Mouse (Mus musculus) forebrain, postnatal 0 days (tissue): Measurements from ENCODE around the gene Mocs3. TPM values are rescaled to one million over a fixed set of nuclear protein-coding genes. Genes with fewer than 3 reads are reported as not detected.

ENCODE experiments used
- ATAC-seq: fragments of 200-750 bp; cut with Nextera tagmentation; 2 replicates; pipeline ENCODE4 v1.8.0; 2017; ENCODE audit warnings: mild to moderate bottlenecking, moderate library complexity
- DNase-seq: peaks from one replicate; pipeline ENCODE4 v3.0.0-alpha.2; 2015
- H3K27ac ChIP-seq: fragments of 300-500 bp; sonication (generic); 2 replicates; pipeline ENCODE4 v1.5.1; 2014; ENCODE audit warnings: low read depth, mild to moderate bottlenecking, antibody characterized with exemption, low read length, moderate library complexity, mixed read lengths
- H3K27me3 ChIP-seq: fragments of 300-500 bp; sonication (generic); 2 replicates; pipeline ENCODE4 v1.6.1; 2014; ENCODE audit warnings: mild to moderate bottlenecking, low read length, mixed read lengths; ENCODE audit not compliant: insufficient read depth
- H3K36me3 ChIP-seq: fragments of 300-500 bp; sonication (generic); 2 replicates; pipeline ENCODE4 v1.6.1; 2014; ENCODE audit warnings: mild to moderate bottlenecking, moderate library complexity; ENCODE audit not compliant: insufficient read depth
- H3K4me1 ChIP-seq: fragments of 300-500 bp; sonication (generic); 2 replicates; pipeline ENCODE4 v1.6.1; 2014; ENCODE audit warnings: antibody characterized with exemption; ENCODE audit not compliant: insufficient read depth
- H3K4me2 ChIP-seq: fragments of 300-500 bp; sonication (generic); 2 replicates; pipeline ENCODE4 v1.6.1; 2014; ENCODE audit warnings: low read depth, mild to moderate bottlenecking, moderate library complexity
- H3K4me3 ChIP-seq: fragments of 300-500 bp; sonication (generic); 2 replicates; pipeline ENCODE4 v1.5.1; 2014; ENCODE audit warnings: low read depth, low read length, mixed read lengths
- H3K9ac ChIP-seq: fragments of 300-500 bp; sonication (generic); 2 replicates; pipeline ENCODE4 v1.6.1; 2014; ENCODE audit warnings: mild to moderate bottlenecking
- H3K9me3 ChIP-seq: fragments of 300-500 bp; sonication (generic); 2 replicates; pipeline ENCODE4 v1.6.1; 2016; ENCODE audit warnings: low read length
- CTCF ChIP-seq: sonication (generic); IDR thresholded peaks from 2 replicates; pipeline ENCODE4 v1.5.1; 2016; ENCODE audit warnings: antibody characterized with exemption, control low read depth, low read depth
- WGBS: fragments of 180-500 bp; shearing (Covaris S2); extraction: QIAGEN DNeasy Blood & Tissue Kit; methylation state at CpG from one replicate; pipeline ENCODE4 v1.1.7; 2014; 5-methylcytosine and 5-hydroxymethylcytosine counted together
- polyA plus RNA-seq: library from polyadenylated mRNA; unstranded; fragments of >200 nt; fragmentation: Nextera tagmentation; extraction: Ambion mirVana; gene quantifications from 2 replicates; pipeline ENCODE4 v1.2.1, GENCODE M21; 2015
- total RNA-seq: library from RNA; depleted of rRNA; stranded (reverse); fragments of >200 nt; gene quantifications from 2 replicates; pipeline ENCODE4 v1.2.3, GENCODE M21; 2014; rRNA removed

Mocs3 gene
- total RNA-seq (23.1 and 23.6 TPM in 2 replicates), polyA plus RNA-seq (8.6 and 9.9 TPM in 2 replicates)

DNA sequence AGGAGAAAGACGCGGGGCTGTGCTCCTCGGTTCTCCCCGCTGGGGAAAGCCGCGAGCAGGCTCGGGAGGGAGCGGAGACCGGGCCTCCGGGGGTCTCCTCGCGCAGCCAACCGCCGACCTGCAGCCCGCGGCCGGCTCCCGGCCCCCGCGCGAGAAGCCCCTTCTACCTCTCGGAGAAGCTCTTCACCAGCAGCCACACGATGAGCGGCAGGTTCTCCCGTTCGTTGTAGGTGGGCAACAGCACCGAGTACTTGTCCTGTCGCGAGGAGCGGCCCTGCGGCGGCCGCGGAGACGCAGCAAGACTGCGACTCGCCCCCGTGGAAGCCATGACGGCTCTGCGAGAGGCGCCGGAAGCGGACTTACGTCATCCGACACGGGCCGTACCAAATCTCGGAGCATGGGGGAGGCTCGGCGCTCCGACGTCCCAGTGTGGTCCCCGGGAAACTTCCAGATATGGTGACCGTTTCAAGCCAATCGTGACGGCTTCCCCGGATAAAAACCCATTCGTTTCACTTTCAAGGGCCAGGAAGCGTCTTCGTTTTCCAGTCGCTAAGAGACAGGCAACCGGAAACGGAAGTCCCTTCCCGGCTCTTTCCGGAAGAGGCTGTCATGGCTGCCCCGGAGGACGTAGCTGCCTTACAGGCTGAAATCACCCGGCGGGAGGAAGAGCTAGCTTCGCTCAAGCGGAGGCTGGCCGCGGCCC lies at the start of gene Mocs3, which contains the start of the genes Gm20716 and Dpm1:
Gene Mocs3 (plus strand): TSS at position 597 of the 703 bp plus-strand sequence.
Gene Gm20716 (minus strand): TSS at position 339 of the 703 bp plus-strand sequence.
Gene Dpm1 (minus strand): TSS at position 566 of the 703 bp plus-strand sequence.
- Histone ChIP-seq H3K27ac (peak within 1 kb of the TSS; percentile 96), H3K9ac (peak within 1 kb of the TSS; percentile 85), H3K4me2 (peak within 1 kb of the TSS; percentile 96), H3K9me3 (no peaks in the 10 kb centered on the region), H3K27me3 (no peaks in the 10 kb centered on the region), H3K4me3 (peak within 1 kb of the TSS; percentile 72), H3K36me3 (peaks cover 4% of the 10 kb centered on the region), H3K4me1 (peaks cover 12% of the 10 kb centered on the region)
- ATAC-seq, result peak; percentile 93
- DNase-seq, result peak; percentile 95
- no peak for TF ChIP-seq CTCF
- under 1% methylated on average over 71 of the region's 73 CpGs for WGBS

DNA sequence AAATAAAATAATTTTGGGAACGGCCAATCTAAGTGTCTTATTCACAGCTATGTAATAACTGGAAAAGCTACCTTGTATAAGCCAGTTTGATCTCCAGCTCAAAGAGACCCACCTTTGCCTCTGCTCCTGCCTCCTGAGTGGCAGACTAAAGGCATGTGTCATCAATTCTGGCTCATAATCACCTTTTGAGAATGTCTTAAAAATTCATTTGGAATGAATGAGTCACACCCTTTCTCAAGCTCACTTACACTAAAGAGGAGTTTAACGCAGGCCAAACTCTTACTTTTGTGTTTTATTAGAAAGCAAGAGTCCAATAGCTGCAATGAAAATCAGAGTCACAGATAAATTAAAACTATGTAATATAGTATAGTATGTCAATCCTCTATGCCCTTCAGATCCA lies 38.6 kb upstream of the Mocs3 start:
- Histone ChIP-seq H3K27me3 (no peaks in the 10 kb centered on the region), H3K9me3 (no peaks in the 10 kb centered on the region), H3K27ac (no peak overlapping the region), H3K4me3 (no peak overlapping the region), H3K4me2 (no peak overlapping the region), H3K4me1 (peaks cover 10% of the 10 kb centered on the region; the same call in 1 of the 2 replicates), H3K36me3 (peaks cover 22% of the 10 kb centered on the region), H3K9ac (no peak overlapping the region)
- no peak for TF ChIP-seq CTCF
- DNase-seq, result no peak
- no peak for ATAC-seq
- 92% methylated on average over 2 of the region's 2 CpGs for WGBS

DNA sequence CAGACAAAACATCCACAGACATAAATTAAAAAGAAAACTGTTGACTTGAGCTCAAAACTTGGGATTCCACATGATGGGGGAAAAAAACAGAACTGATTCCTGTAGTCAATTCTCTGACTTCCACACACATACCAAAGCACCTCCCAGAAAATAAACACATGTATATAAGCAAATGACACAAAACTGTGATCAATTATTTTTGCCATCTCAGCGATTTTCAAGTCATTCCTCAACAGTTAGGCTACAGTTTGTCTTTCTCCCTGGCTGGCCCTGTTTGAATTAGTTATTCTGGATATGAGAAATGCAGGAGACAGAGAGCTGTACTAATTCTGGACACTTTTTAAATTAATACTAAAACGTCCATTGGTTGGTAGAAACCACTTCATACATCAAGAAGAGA lies 36.7 kb upstream of the Mocs3 start:
- ATAC-seq (no peak), DNase-seq (no peak)
- no peak for TF ChIP-seq CTCF
- Histone ChIP-seq H3K9me3 (no peaks in the 10 kb centered on the region), H3K4me1 (peaks cover 16% of the 10 kb centered on the region; the same call in 1 of the 2 replicates), H3K4me3 (no peak overlapping the region), H3K4me2 (no peak overlapping the region), H3K36me3 (0 out of 2 replicates have a peak, but pooled peaks cover 15% of the 10 kb centered on the region), H3K9ac (no peak overlapping the region), H3K27ac (no peak overlapping the region), H3K27me3 (no peaks in the 10 kb centered on the region)
- WGBS, result 76% methylated on average over 2 of the region's 2 CpGs

DNA sequence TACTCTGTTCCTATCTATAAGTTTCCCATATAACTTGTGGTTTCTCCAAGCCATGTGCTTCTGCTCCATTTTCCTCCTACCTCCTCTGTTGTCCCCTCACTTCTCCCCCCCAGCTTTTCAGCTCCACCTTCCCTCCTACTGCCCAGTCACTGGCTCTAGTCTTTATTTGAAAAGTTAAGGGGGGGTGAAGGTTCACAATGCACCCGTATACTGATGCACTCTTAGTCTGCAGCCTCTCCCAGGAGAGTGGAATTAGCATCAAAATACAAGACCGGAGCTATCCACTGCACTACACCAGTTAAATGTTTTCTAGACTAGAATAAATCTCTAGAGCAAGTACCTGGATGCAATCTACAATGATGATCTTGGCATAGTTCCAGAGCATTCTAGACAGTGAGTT lies 34.7 kb upstream of the Mocs3 start:
- Histone ChIP-seq H3K9me3 (no peaks in the 10 kb centered on the region), H3K27me3 (no peaks in the 10 kb centered on the region), H3K27ac (no peak overlapping the region), H3K4me3 (no peak overlapping the region), H3K36me3 (0 out of 2 replicates have a peak, but pooled peaks cover 15% of the 10 kb centered on the region), H3K9ac (no peak overlapping the region), H3K4me2 (no peak overlapping the region), H3K4me1 (peaks cover 15% of the 10 kb centered on the region; the same call in 1 of the 2 replicates)
- DNase-seq (no peak), ATAC-seq (no peak)
- WGBS, result 43% methylated on average over 2 of the region's 2 CpGs
- no peak for TF ChIP-seq CTCF

DNA sequence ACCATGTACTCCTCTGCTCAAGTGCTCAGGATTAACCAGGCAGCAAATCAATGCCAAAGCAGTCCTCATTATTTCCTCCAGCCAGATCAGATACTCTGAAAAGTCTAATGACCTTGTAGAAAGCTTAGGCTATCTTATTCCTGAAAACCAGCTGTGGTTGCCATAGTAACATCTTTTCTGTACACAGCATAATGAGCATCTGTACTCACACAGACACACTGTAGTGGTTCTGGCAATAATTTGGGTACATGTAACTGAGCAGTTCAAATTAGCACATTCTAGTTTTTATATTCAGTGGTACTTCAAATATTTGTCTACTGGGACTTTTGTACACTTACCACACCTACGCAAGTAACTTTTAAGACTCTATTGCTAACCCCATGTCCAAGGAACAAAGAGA lies 32.0 kb upstream of the Mocs3 start:
- 61% methylated on average over 1 of the region's 1 CpGs for WGBS
- Histone ChIP-seq H3K4me1 (peaks cover 15% of the 10 kb centered on the region; the same call in 1 of the 2 replicates), H3K27ac (no peak overlapping the region), H3K36me3 (0 out of 2 replicates have a peak, but pooled peaks cover 15% of the 10 kb centered on the region), H3K4me2 (no peak overlapping the region), H3K27me3 (no peaks in the 10 kb centered on the region), H3K9me3 (no peaks in the 10 kb centered on the region), H3K9ac (no peak overlapping the region), H3K4me3 (no peak overlapping the region)
- TF ChIP-seq CTCF, result no peak
- DNase-seq, result no peak
- no peak for ATAC-seq

DNA sequence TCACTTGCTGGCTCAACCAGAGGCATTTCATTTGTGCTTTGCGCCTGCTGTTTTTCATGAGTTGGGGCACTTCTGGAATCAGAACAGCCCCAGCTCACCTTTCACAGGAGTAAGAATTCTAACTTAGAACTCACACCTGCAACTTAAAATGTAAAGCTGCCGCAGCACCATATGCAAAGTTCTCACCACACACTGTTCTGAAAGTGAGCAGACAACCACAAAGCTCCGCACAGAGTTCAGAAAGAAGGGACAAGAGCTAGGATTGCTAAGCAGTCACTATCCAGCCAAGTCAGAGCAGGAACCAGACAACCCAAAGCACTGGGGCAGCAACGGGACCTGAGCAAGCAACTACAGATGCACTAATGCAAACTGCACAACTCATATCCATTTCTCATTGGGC lies 30.9 kb upstream of the Mocs3 start:
- DNase-seq (no peak), ATAC-seq (no peak)
- H3K4me3 ChIP-seq, result no peak overlapping the region
- H3K4me2 ChIP-seq, result 0 out of 2 replicates have a peak overlapping the region, but pooled peaks have one; percentile 0
- H3K27me3 ChIP-seq, result no peaks in the 10 kb centered on the region
- 0 out of 2 replicates have a peak, but pooled peaks cover 14% of the 10 kb centered on the region for H3K36me3 ChIP-seq
- H3K9ac ChIP-seq, result no peak overlapping the region
- H3K27ac ChIP-seq, result no peak overlapping the region
- 81% methylated on average over 4 of the region's 4 CpGs for WGBS
- TF ChIP-seq CTCF, result no peak
- no peaks in the 10 kb centered on the region for H3K9me3 ChIP-seq
- peaks cover 22% of the 10 kb centered on the region for H3K4me1 ChIP-seq

DNA sequence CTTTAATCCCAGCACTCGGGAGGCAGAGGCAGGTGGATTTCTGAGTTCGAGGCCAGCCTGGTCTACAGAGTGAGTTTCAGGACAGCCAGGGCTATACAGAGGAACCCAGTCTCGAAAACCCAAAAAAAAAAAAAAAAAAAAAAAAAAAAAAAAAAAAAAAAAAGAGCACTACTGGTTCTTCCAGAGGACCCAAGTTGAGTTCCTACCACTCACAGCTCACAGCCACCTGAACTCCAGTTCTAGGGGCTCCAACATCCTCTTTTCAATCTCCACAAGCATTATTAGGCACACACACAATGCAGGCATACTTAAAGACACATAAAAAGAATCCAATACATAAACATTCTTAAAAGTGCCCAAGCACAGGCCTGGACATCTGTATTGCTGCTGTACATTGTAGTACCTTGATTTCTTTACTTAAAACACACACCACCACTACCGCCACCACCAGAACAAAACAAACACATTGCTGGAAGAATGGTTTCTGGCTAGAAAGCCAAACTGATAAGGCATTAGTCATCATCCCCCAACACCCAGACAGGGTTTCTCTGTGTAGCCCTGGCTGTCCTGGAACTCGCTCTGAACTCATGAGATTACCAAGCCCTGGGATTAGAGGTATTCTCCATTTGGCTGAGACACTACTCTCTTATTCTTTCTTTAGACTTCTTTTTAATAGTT lies 30.3 kb upstream of the Mocs3 start:
- no peak overlapping the region for H3K9ac ChIP-seq
- TF ChIP-seq CTCF, result no peak
- H3K27me3 ChIP-seq, result no peaks in the 10 kb centered on the region
- no peaks in the 10 kb centered on the region for H3K9me3 ChIP-seq
- H3K27ac ChIP-seq, result no peak overlapping the region
- no peak overlapping the region for H3K4me3 ChIP-seq
- 0 out of 2 replicates have a peak, but pooled peaks cover 9% of the 10 kb centered on the region for H3K36me3 ChIP-seq
- DNase-seq (no peak), ATAC-seq (no peak)
- WGBS, result 64% methylated on average over 5 of the region's 5 CpGs
- H3K4me1 ChIP-seq, result peaks cover 25% of the 10 kb centered on the region
- no peak overlapping the region for H3K4me2 ChIP-seq
